Comparison of ENCODE assay signal across 13 mouse cellular contexts in genomic region chr4:150518826-150519225, GRCm38 (mm10).
A peak's percentile ranks its signal among the peaks of the same experiment; 100 is the strongest.
DNase-seq lines count a peak whose midpoint lies in the region; ATAC-seq and TF ChIP-seq lines count a peak whose summit lies in the region.
"Had no signal": no experiment of that assay in that cellular context is flagged by ENCODE, and none has a peak within 500 bp of the region (broad histone marks: within the 10 kb centered on the region; RNA-seq: fewer than 3 reads in every experiment).

No protein-coding gene starts in this region.

- intact Hi-C loops in left cerebral cortex, postnatal 14 days (cut with DNase I), result no loop called here

- peak overlapping the region; percentile 58 for H3K4me2 ChIP-seq in liver, embryonic 15.5 days

- peak; percentile 6 for DNase-seq in embryo, embryonic 10 days (ENCODE audit: low spot score)
- no peak for DNase-seq in embryo, embryonic 9.5 days (ENCODE audit: extremely low spot score)
- DNase-seq in CD4-positive helper T cell, adult 2 months (ENCODE audit: low read depth, low spot score), result peak; percentile 61
- DNase-seq in layer of hippocampus, adult 2 months (ENCODE audit: low spot score in 2 of 2), result no peak
- DNase-seq in left cerebral cortex, postnatal 14 days (ENCODE audit: low spot score in 2 of 2), result no peak
- DNase-seq in layer of hippocampus, postnatal 25 days (ENCODE audit: extremely low spot score in 1 of 2, low spot score in 1 of 2), result no peak
- DNase-seq: cerebellum, adult 18-20 months; layer of hippocampus, postnatal 36 days had no signal

- no peak for TF ChIP-seq CTCF in layer of hippocampus, adult 2 months (conservative IDR thresholded peaks at IDR 0.05)

- 40% methylated on average over 5 of the region's 5 CpGs for WGBS in liver, embryonic 15.5 days (ENCODE audit: insufficient replicate concordance)

- H3K4me3 ChIP-seq in liver, embryonic 15.5 days (replicated peaks), result peak overlapping the region; percentile 29
- no peak overlapping the region for H3K4me3 ChIP-seq in layer of hippocampus, adult 2 months
- H3K4me3 ChIP-seq: forebrain, embryonic 10.5 days; megakaryocyte, embryonic 14.5 days had no signal

- peak; percentile 56 for ATAC-seq in common myeloid progenitor, adult 5-6 weeks (replicated peaks; ENCODE audit: low read depth, poor library complexity, severe bottlenecking)
- ATAC-seq in liver, embryonic 15.5 days (ENCODE audit: insufficient read depth), result peak; percentile 89
- ATAC-seq: hindbrain, postnatal 0 days had no signal

- H3K9ac ChIP-seq in liver, embryonic 15.5 days, result no peak overlapping the region; the same call in 1 of the 2 replicates

- peak overlapping the region; percentile 91 for H3K27ac ChIP-seq in liver, embryonic 15.5 days (replicated peaks)
- no peak overlapping the region for H3K27ac ChIP-seq in layer of hippocampus, adult 2 months
- H3K27ac ChIP-seq: hindbrain, postnatal 0 days had no signal

- no peaks in the 10 kb centered on the region for H3K9me3 ChIP-seq in liver, embryonic 15.5 days (replicated peaks)
- H3K9me3 ChIP-seq: forebrain, embryonic 10.5 days; megakaryocyte, embryonic 14.5 days had no signal

- peaks cover 71% of the 10 kb centered on the region for H3K4me1 ChIP-seq in liver, embryonic 15.5 days (replicated peaks)

- no peaks in the 10 kb centered on the region for H3K27me3 ChIP-seq in liver, embryonic 15.5 days
- H3K27me3 ChIP-seq: megakaryocyte, embryonic 14.5 days had no signal

- no peaks in the 10 kb centered on the region for H3K36me3 ChIP-seq in liver, embryonic 15.5 days (replicated peaks)

Comparison
In these comparisons a context has a peak if more than half of its experiments do, and no peak if none do; other contexts are left out.
1. DNase-seq: peak in embryo, embryonic 10 days (single experiment) and CD4-positive helper T cell, adult 2 months (single experiment); none in embryo, embryonic 9.5 days (single experiment), layer of hippocampus, adult 2 months (0 of 2), left cerebral cortex, postnatal 14 days (0 of 2) and layer of hippocampus, postnatal 25 days (0 of 2).